Mouse (Mus musculus) heart, adult 2 months (tissue): ENCODE measurements around the gene Shq1.

Experiments
- CTCF ChIP-seq: fragments of 200-600 bp; IDR thresholded peaks from 2 replicates; pipeline ENCODE4 v1.8.1; 2022; ENCODE audit warnings: antibody characterized with exemption, mild to moderate bottlenecking, moderate library complexity
- EP300 ChIP-seq: fragments of 200-500 bp; IDR thresholded peaks from 2 replicates; pipeline ENCODE4 v1.6.1; 2011; ENCODE audit warnings: low read depth, low read length, control low read depth; ENCODE audit not compliant: insufficient read depth
- POLR2A ChIP-seq: fragments of 200-500 bp; IDR thresholded peaks from 2 replicates; pipeline ENCODE4 v1.6.1; 2011; ENCODE audit warnings: mild to moderate bottlenecking, low read depth, low read length, control low read depth; ENCODE audit not compliant: insufficient read depth

- TF ChIP-seq CTCF (no peak), POLR2A (no peak), EP300 (no peak)
Measured at GRCm38 (mm10) chr6:100562719-100563551, 108.0 kb downstream of the Shq1 start.
